Comparison of ENCODE assay signal across 16 mouse cellular contexts in genomic region chr10:81456983-81457563, GRCm38 (mm10). TPM values are rescaled to one million over a fixed set of nuclear protein-coding genes. Genes with fewer than 3 reads are reported as not detected.
A peak's percentile ranks its signal among the peaks of the same experiment; 100 is the strongest.
DNase-seq lines count a peak whose midpoint lies in the region; ATAC-seq and TF ChIP-seq lines count a peak whose summit lies in the region.
"Had no signal": no experiment of that assay in that cellular context is flagged by ENCODE, and none has a peak within 500 bp of the region (broad histone marks: within the 10 kb centered on the region; RNA-seq: fewer than 3 reads in every experiment).

No protein-coding gene starts in this region.

- peaks cover 90% of the 10 kb centered on the region for H3K27me3 ChIP-seq in intestine, postnatal 0 days (replicated peaks; ENCODE audit: control insufficient read depth, insufficient read depth, low read length)
- peaks cover 66% of the 10 kb centered on the region for H3K27me3 ChIP-seq in intestine, embryonic 16.5 days (replicated peaks; ENCODE audit: control insufficient read depth, insufficient read depth, low read length)
- peaks cover 100% of the 10 kb centered on the region for H3K27me3 ChIP-seq in liver, embryonic 13.5 days

- H3K4me2 ChIP-seq in intestine, postnatal 0 days (replicated peaks; ENCODE audit: low read depth), result no peak overlapping the region
- no peak overlapping the region for H3K4me2 ChIP-seq in intestine, embryonic 16.5 days (ENCODE audit: low read depth, low read length)
- no peak overlapping the region for H3K4me2 ChIP-seq in liver, embryonic 13.5 days
- H3K4me2 ChIP-seq: hindbrain, embryonic 15.5 days; limb, embryonic 12.5 days had no signal

- 33% methylated on average over 12 of the region's 12 CpGs for WGBS in intestine, postnatal 0 days
- WGBS in intestine, embryonic 16.5 days, result 39% methylated on average over 12 of the region's 12 CpGs
- WGBS in liver, embryonic 13.5 days (ENCODE audit: insufficient replicate concordance), result 19% methylated on average over 12 of the region's 12 CpGs

- no peak overlapping the region for H3K9ac ChIP-seq in intestine, postnatal 0 days (ENCODE audit: low read depth, low read length)
- no peak overlapping the region for H3K9ac ChIP-seq in intestine, embryonic 16.5 days (ENCODE audit: low read depth, low read length)
- H3K9ac ChIP-seq in liver, embryonic 13.5 days, result no peak overlapping the region
- H3K9ac ChIP-seq: hindbrain, embryonic 15.5 days; limb, embryonic 12.5 days had no signal

- no peak for TF ChIP-seq CTCF in intestine, postnatal 0 days (IDR thresholded peaks at IDR 0.05; ENCODE audit: low read depth)

- H3K36me3 ChIP-seq in intestine, postnatal 0 days (ENCODE audit: control insufficient read depth, insufficient read depth), result no peaks in the 10 kb centered on the region; the same call in 1 of the 2 replicates
- no peaks in the 10 kb centered on the region for H3K36me3 ChIP-seq in intestine, embryonic 16.5 days (ENCODE audit: control insufficient read depth, insufficient read depth, low read length)
- no peaks in the 10 kb centered on the region for H3K36me3 ChIP-seq in liver, embryonic 13.5 days
- H3K36me3 ChIP-seq: embryonic facial prominence, embryonic 10.5 days; hindbrain, embryonic 15.5 days; limb, embryonic 12.5 days had no signal

- peak; percentile 7 for DNase-seq in right cerebral cortex, postnatal 4 days
- no peak for DNase-seq in right cerebral cortex, postnatal 25 days
- DNase-seq in liver, embryonic 13.5 days, result no peak
- DNase-seq in testis, postnatal 10 days (ENCODE audit: low spot score), result peak; percentile 52
- no peak for DNase-seq in embryo, embryonic 10 days (ENCODE audit: low spot score)
- DNase-seq in thymus, adult 18-20 months, result no peak
- DNase-seq: adrenal gland, postnatal 14 days; kidney, adult 2 months had no signal

- H3K27ac ChIP-seq in intestine, postnatal 0 days (ENCODE audit: low read depth, low read length), result no peak overlapping the region
- no peak overlapping the region for H3K27ac ChIP-seq in intestine, embryonic 16.5 days (ENCODE audit: low read length)
- H3K27ac ChIP-seq in liver, embryonic 13.5 days, result no peak overlapping the region
- H3K27ac ChIP-seq: embryonic facial prominence, embryonic 10.5 days; hindbrain, embryonic 15.5 days; limb, embryonic 12.5 days had no signal

- no peaks in the 10 kb centered on the region; the same call in 1 of the 2 replicates for H3K4me1 ChIP-seq in intestine, postnatal 0 days (replicated peaks; ENCODE audit: control insufficient read depth, insufficient read depth, low read length)
- H3K4me1 ChIP-seq in intestine, embryonic 16.5 days (ENCODE audit: control insufficient read depth, insufficient read depth, low read length), result 0 out of 2 replicates have a peak, but pooled peaks cover 2% of the 10 kb centered on the region
- peaks cover 16% of the 10 kb centered on the region for H3K4me1 ChIP-seq in liver, embryonic 13.5 days (replicated peaks)
- H3K4me1 ChIP-seq: hindbrain, embryonic 15.5 days had no signal

- H3K9me3 ChIP-seq in intestine, postnatal 0 days (ENCODE audit: control insufficient read depth), result no peaks in the 10 kb centered on the region
- H3K9me3 ChIP-seq in intestine, embryonic 16.5 days (ENCODE audit: control insufficient read depth, low read length), result no peaks in the 10 kb centered on the region
- no peaks in the 10 kb centered on the region for H3K9me3 ChIP-seq in liver, embryonic 13.5 days (replicated peaks)
- H3K9me3 ChIP-seq: embryonic facial prominence, embryonic 10.5 days; hindbrain, embryonic 15.5 days; limb, embryonic 12.5 days had no signal

- 0 out of 2 replicates have a peak, but pooled peaks have one; percentile 10 for ATAC-seq in intestine, postnatal 0 days
- no peak for ATAC-seq in intestine, embryonic 16.5 days
- peak; percentile 57 for ATAC-seq in liver, embryonic 13.5 days (ENCODE audit: low read depth)
- ATAC-seq: lung, postnatal 0 days had no signal

- no peak overlapping the region for H3K4me3 ChIP-seq in intestine, postnatal 0 days (ENCODE audit: low read depth, low read length)
- H3K4me3 ChIP-seq in intestine, embryonic 16.5 days (ENCODE audit: low read length), result no peak overlapping the region
- no peak overlapping the region for H3K4me3 ChIP-seq in liver, embryonic 13.5 days (replicated peaks)
- H3K4me3 ChIP-seq: embryonic facial prominence, embryonic 10.5 days; erythroblast, embryonic 14.5 days; hindbrain, embryonic 15.5 days; limb, embryonic 12.5 days; megakaryocyte, embryonic 14.5 days had no signal

RNA-seq across cellular contexts. Expression of gene Nfic, which starts 1.6 kb away (rescaled TPM):
- 29.2 and 35.1 TPM in 2 replicates for polyA plus RNA-seq in intestine, postnatal 0 days (2015; fragmentation: Nextera tagmentation; extraction: Ambion mirVana)
- 49.8 and 55.8 TPM in 2 replicates for polyA plus RNA-seq in intestine, embryonic 16.5 days (2015; fragmentation: Nextera tagmentation; extraction: Ambion mirVana)
- 9.8 and 9.9 TPM in 2 replicates for polyA plus RNA-seq in liver, embryonic 13.5 days (2015; fragmentation: Nextera tagmentation; extraction: Ambion mirVana)

RNA-seq across cellular contexts. Expression of gene Celf5, which starts 25.4 kb away (rescaled TPM):
- 0.76 and 1.0 TPM in 2 replicates for polyA plus RNA-seq in intestine, postnatal 0 days (2015; fragmentation: Nextera tagmentation; extraction: Ambion mirVana)
- polyA plus RNA-seq in intestine, embryonic 16.5 days (2015; fragmentation: Nextera tagmentation; extraction: Ambion mirVana), result 1.4 and 1.5 TPM in 2 replicates
- 0.13 and 0.15 TPM in 2 replicates for polyA plus RNA-seq in liver, embryonic 13.5 days (2015; fragmentation: Nextera tagmentation; extraction: Ambion mirVana)
- polyA plus RNA-seq: erythroblast, embryonic 14.5 days had no signal

RNA-seq across cellular contexts. Expression of gene Ncln, which starts 39.1 kb away (rescaled TPM):
- polyA plus RNA-seq in intestine, postnatal 0 days (2015; fragmentation: Nextera tagmentation; extraction: Ambion mirVana), result 58.6 and 61.1 TPM in 2 replicates
- 126 and 137 TPM in 2 replicates for polyA plus RNA-seq in intestine, embryonic 16.5 days (2015; fragmentation: Nextera tagmentation; extraction: Ambion mirVana)
- polyA plus RNA-seq in liver, embryonic 13.5 days (2015; fragmentation: Nextera tagmentation; extraction: Ambion mirVana), result 41.5 TPM in 2 replicates

RNA-seq across cellular contexts. Expression of gene S1pr4, which starts 42.9 kb away (rescaled TPM):
- polyA plus RNA-seq in intestine, postnatal 0 days (2015; fragmentation: Nextera tagmentation; extraction: Ambion mirVana), result 0.50 and 0.74 TPM in 2 replicates
- polyA plus RNA-seq in intestine, embryonic 16.5 days (2015; fragmentation: Nextera tagmentation; extraction: Ambion mirVana), result 0.86 and 0.99 TPM in 2 replicates
- polyA plus RNA-seq in liver, embryonic 13.5 days (2015; fragmentation: Nextera tagmentation; extraction: Ambion mirVana), result 2.3 and 2.4 TPM in 2 replicates

Comparison
In these comparisons a context has a peak if more than half of its experiments do, and no peak if none do; other contexts are left out.
1. DNase-seq: peak in right cerebral cortex, postnatal 4 days (single experiment) and testis, postnatal 10 days (single experiment); none in right cerebral cortex, postnatal 25 days (single experiment), liver, embryonic 13.5 days (single experiment), embryo, embryonic 10 days (single experiment) and thymus, adult 18-20 months (0 of 2).